Mouse (Mus musculus) stomach, postnatal 0 days (tissue): Measurements from ENCODE around the gene Nup214. TPM values are rescaled to one million over a fixed set of nuclear protein-coding genes. Genes with fewer than 3 reads are reported as not detected.
A peak's percentile ranks its signal among the peaks of the same experiment; 100 is the strongest.

ENCODE experiments used
- ATAC-seq: fragments of 200-750 bp; cut with Nextera tagmentation; 2 replicates; pipeline ENCODE4 v1.8.0; 2017; ENCODE audit not compliant: low FRiP score, low TSS enrichment
- DNase-seq: peaks from one replicate; pipeline ENCODE4 v3.0.0-alpha.2; 2016; ENCODE audit warnings: low spot score
- H3K27ac ChIP-seq: fragments of 300-500 bp; sonication (generic); replicated peaks from 2 replicates; pipeline ENCODE4 v1.5.1; 2014; ENCODE audit warnings: mild to moderate bottlenecking, control low read depth
- H3K27me3 ChIP-seq: fragments of 300-500 bp; sonication (generic); 2 replicates; pipeline ENCODE4 v1.6.1; 2014; ENCODE audit warnings: low read length; ENCODE audit not compliant: control insufficient read depth, insufficient read depth
- H3K36me3 ChIP-seq: fragments of 300-500 bp; sonication (generic); 2 replicates; pipeline ENCODE4 v1.6.1; 2014; ENCODE audit warnings: low read length, mixed read lengths; ENCODE audit not compliant: control insufficient read depth, insufficient read depth
- H3K4me1 ChIP-seq: fragments of 300-500 bp; sonication (generic); replicated peaks from 2 replicates; pipeline ENCODE4 v1.6.1; 2014; ENCODE audit warnings: antibody characterized with exemption; ENCODE audit not compliant: control insufficient read depth, insufficient read depth
- H3K4me2 ChIP-seq: fragments of 300-500 bp; sonication (generic); replicated peaks from 2 replicates; pipeline ENCODE4 v1.6.1; 2014; ENCODE audit warnings: low read depth, mild to moderate bottlenecking, control low read depth, moderate library complexity
- H3K4me3 ChIP-seq: fragments of 300-500 bp; sonication (generic); 2 replicates; pipeline ENCODE4 v1.5.1; 2014; ENCODE audit warnings: low read depth, low read length, control low read depth
- H3K9ac ChIP-seq: fragments of 300-500 bp; sonication (generic); 2 replicates; pipeline ENCODE4 v1.6.1; 2014; ENCODE audit warnings: mild to moderate bottlenecking, low read length, control low read depth, mixed read lengths
- H3K9me3 ChIP-seq: fragments of 300-500 bp; sonication (generic); 2 replicates; pipeline ENCODE4 v1.6.1; 2016; ENCODE audit warnings: low read length; ENCODE audit not compliant: control insufficient read depth
- CTCF ChIP-seq: IDR thresholded peaks from 2 replicates; pipeline ENCODE4 v1.5.1; 2016; ENCODE audit warnings: antibody characterized with exemption, low read depth, mild to moderate bottlenecking, moderate library complexity
- EP300 ChIP-seq: optimal IDR thresholded peaks from 2 replicates; pipeline ENCODE3; 2016; ENCODE audit warnings: antibody characterized with exemption
- WGBS: fragments of 180-500 bp; shearing (Covaris S2); extraction: QIAGEN DNeasy Blood & Tissue Kit; methylation state at CpG from one replicate; pipeline ENCODE4 v1.1.7; 2014; 5-methylcytosine and 5-hydroxymethylcytosine counted together
- polyA plus RNA-seq: library from polyadenylated mRNA; unstranded; fragments of >200 nt; fragmentation: Nextera tagmentation; extraction: Ambion mirVana; gene quantifications from 2 replicates; pipeline ENCODE4 v1.2.1, GENCODE M21; 2015

Nup214 gene
- polyA plus RNA-seq, 1 experiment from 2014 or later: 33.6 TPM

DNA sequence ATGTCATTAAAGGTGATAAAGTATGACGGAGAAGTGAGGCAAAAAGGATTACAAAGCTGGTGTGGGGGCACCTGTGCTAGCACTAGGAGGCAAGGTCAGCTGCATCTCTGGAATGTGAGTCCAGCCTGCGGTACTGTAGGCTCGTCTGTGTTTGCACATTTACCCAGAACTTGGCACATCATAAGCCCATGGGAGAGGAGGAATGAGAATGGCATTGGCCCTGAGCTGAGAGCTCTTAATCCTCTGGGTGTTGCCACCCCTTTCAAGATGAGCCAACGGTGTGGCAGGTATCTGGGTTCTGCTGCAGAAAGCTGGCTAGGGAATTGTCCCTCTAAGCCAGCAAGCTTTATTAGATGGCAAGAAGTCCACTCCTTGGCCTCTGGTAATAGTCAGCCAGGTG, 45.5 kb downstream of the Nup214 start:
- Histone ChIP-seq H3K27ac (no peak overlapping the region), H3K4me2 (no peak overlapping the region), H3K4me3 (no peak overlapping the region), H3K4me1 (no peaks in the 10 kb centered on the region), H3K9me3 (no peaks in the 10 kb centered on the region), H3K27me3 (no peaks in the 10 kb centered on the region), H3K36me3 (peaks cover 29% of the 10 kb centered on the region), H3K9ac (no peak overlapping the region)
- no peak for TF ChIP-seq CTCF
- TF ChIP-seq EP300: no peak
- WGBS: 58% methylated on average over 4 of the region's 4 CpGs
- DNase-seq (no peak), ATAC-seq (no peak)

DNA sequence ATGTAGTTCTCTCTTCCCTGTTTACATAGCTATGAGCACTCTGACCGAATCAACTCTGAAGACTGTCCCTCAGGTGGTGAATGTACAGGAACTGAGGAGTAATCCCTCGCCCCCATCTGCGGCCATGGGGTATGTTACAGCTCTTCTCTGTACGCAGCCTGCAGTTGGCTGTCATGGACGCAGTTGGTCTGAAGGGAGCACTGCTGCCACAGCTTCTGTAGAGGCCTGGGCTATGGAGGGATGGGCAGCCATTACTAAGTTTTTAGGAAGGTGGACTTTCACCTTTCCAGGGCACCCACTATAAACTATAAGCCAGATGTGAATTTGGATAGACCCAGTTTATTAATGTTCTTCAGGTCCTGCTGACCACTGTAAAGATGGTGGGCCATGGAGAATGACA, 46.0 kb downstream of the Nup214 start:
- no peak overlapping the region for H3K4me3 ChIP-seq
- 91% methylated on average over 5 of the region's 5 CpGs for WGBS
- no peak overlapping the region for H3K9ac ChIP-seq
- DNase-seq: no peak
- H3K36me3 ChIP-seq: peaks cover 29% of the 10 kb centered on the region
- no peaks in the 10 kb centered on the region for H3K4me1 ChIP-seq
- H3K4me2 ChIP-seq: no peak overlapping the region
- TF ChIP-seq CTCF (peak; percentile 23; the same call in 1 of the 2 replicates), EP300 (no peak)
- H3K9me3 ChIP-seq: no peaks in the 10 kb centered on the region
- H3K27me3 ChIP-seq: no peaks in the 10 kb centered on the region
- H3K27ac ChIP-seq: no peak overlapping the region
- no peak for ATAC-seq

DNA sequence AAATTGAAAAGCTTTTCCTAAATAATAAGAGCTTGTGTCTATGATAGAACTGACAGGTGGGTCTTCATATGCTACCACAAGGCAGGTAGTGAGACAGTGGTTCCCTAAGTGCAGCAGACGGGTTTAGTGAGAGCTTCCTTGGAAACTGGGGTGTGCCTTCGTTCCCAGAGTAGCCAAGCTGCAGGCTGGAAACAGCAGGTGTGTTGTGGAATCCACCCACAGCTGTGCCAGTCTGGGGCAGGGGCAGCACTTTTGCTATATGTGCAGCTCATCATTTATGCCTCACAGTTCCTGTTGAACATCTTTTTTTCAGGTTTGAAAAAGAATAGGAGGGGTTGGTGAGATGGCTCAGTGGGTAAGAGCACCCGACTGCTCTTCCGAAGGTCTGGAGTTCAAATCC, 50.1 kb downstream of the Nup214 start:
- H3K27me3 ChIP-seq: no peaks in the 10 kb centered on the region
- WGBS: 96% methylated on average over 4 of the region's 4 CpGs
- no peaks in the 10 kb centered on the region for H3K4me1 ChIP-seq
- peaks cover 29% of the 10 kb centered on the region for H3K36me3 ChIP-seq
- H3K27ac ChIP-seq: no peak overlapping the region
- no peak for TF ChIP-seq CTCF
- no peak for TF ChIP-seq EP300
- no peak for DNase-seq
- H3K4me2 ChIP-seq: no peak overlapping the region
- ATAC-seq: no peak
- no peak overlapping the region for H3K9ac ChIP-seq
- H3K4me3 ChIP-seq: no peak overlapping the region
- H3K9me3 ChIP-seq: no peaks in the 10 kb centered on the region

DNA sequence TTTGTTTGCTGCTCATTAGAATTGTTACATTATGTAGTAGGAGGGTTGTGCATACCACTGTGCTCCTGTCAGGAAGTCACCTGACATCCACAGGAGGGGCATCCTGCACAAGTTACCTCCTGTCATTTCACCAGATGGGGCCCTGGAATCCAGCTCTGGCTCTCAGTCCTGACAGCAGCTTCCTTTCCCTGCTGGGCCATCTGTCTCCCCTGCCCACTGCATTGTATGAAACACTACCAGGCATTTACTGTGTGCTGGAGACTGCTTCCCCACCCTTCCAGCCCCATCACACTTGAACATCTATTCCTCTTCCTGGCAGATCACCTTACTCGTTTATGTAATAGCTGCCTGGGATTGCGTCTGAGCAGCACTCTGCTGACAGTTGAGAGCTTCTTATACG, 55.4 kb downstream of the Nup214 start:
- no peaks in the 10 kb centered on the region for H3K27me3 ChIP-seq
- no peak overlapping the region for H3K4me2 ChIP-seq
- ATAC-seq: no peak
- 69% methylated on average over 3 of the region's 3 CpGs for WGBS
- H3K9me3 ChIP-seq: no peaks in the 10 kb centered on the region
- DNase-seq: no peak
- H3K4me3 ChIP-seq: no peak overlapping the region
- TF ChIP-seq CTCF (no peak), EP300 (no peak)
- no peaks in the 10 kb centered on the region for H3K4me1 ChIP-seq
- H3K27ac ChIP-seq: no peak overlapping the region
- H3K36me3 ChIP-seq: peaks cover 44% of the 10 kb centered on the region
- no peak overlapping the region for H3K9ac ChIP-seq

DNA sequence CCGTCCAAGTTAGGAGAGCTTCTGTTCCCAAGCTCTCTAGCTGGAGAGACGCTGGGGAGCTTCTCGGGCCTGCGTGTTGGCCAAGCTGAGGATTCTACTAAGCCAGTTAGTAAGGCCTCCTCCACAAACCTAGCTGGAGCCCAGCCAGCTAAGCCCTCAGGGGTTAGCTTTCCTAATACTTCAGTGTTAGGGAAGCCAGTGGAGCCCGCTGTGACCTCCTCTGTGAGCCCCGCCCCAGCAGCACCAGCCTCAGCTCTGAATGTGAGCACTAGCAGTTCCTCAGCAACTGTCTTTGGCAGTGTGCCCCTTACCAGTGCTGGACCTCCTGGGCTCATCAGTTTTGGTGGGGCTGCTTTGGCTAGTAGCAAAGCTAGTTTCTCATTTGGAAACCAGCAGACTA, 59.2 kb downstream of the Nup214 start:
- Histone ChIP-seq H3K36me3 (peaks cover 39% of the 10 kb centered on the region), H3K9ac (no peak overlapping the region)

DNA sequence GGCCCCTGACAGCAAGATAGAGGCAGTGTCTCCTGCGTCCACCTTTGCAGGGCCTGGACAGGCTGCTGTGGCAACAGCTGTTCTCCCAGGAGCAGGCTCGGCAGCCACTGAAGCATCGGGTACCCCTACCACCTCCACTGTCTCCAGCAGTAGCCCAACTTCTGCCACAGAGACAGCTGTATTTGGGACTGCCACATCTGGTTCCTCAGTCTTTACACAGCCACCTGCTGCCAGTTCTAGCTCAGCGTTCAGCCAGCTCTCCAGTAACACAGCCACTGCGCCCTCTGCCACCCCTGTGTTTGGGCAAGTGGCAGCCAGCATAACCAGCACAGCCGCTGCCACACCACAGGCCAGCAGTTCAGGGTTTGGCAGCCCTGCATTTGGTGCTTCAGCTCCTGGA, 60.0 kb downstream of the Nup214 start:
- ATAC-seq (no peak), DNase-seq (no peak)
- H3K4me2 ChIP-seq: no peak overlapping the region
- TF ChIP-seq CTCF: no peak
- no peak for TF ChIP-seq EP300
- 86% methylated on average over 6 of the region's 6 CpGs for WGBS
- H3K27me3 ChIP-seq: no peaks in the 10 kb centered on the region
- no peaks in the 10 kb centered on the region for H3K4me1 ChIP-seq
- H3K4me3 ChIP-seq: no peak overlapping the region
- no peak overlapping the region for H3K9ac ChIP-seq
- H3K9me3 ChIP-seq: no peaks in the 10 kb centered on the region
- H3K27ac ChIP-seq: no peak overlapping the region
- peaks cover 37% of the 10 kb centered on the region for H3K36me3 ChIP-seq

More for the DNA sequence above, 59.2 kb downstream of the Nup214 start:
- H3K4me3 ChIP-seq: no peak overlapping the region
- no peaks in the 10 kb centered on the region for H3K9me3 ChIP-seq
- no peak overlapping the region for H3K27ac ChIP-seq
- 85% methylated on average over 6 of the region's 6 CpGs for WGBS
- ATAC-seq: no peak
- no peaks in the 10 kb centered on the region for H3K27me3 ChIP-seq
- no peaks in the 10 kb centered on the region for H3K4me1 ChIP-seq
- no peak for DNase-seq
- H3K4me2 ChIP-seq: no peak overlapping the region
- no peak for TF ChIP-seq EP300
- no peak for TF ChIP-seq CTCF
